Mouse (Mus musculus) C2C12 (cell line): ENCODE data around the gene Parg. TPM values are rescaled to one million over a fixed set of nuclear protein-coding genes. Genes with fewer than 3 reads are reported as not detected.

ENCODE experiments used
- H3K27me3 ChIP-seq: one replicate; pipeline ENCODE4 v1.6.1; 2011; ENCODE audit not compliant: control insufficient read depth, insufficient read depth, insufficient read length
- H3K36me3 ChIP-seq: one replicate; pipeline ENCODE4 v1.6.1; 2011; ENCODE audit not compliant: control insufficient read depth, insufficient read depth
- H3K4me3 ChIP-seq: one replicate; pipeline ENCODE4 v1.5.1; 2011; ENCODE audit warnings: mild to moderate bottlenecking, control low read depth; ENCODE audit not compliant: poor library complexity, insufficient read depth, severe bottlenecking
- H3K79me2 ChIP-seq: one replicate; pipeline ENCODE4 v1.6.1; 2011; ENCODE audit not compliant: control insufficient read depth, insufficient read depth
- H3K79me3 ChIP-seq: one replicate; pipeline ENCODE4 v1.6.1; 2011; ENCODE audit warnings: low read depth, control low read depth
- H3ac ChIP-seq: one replicate; pipeline ENCODE3; 2011; ENCODE audit warnings: low read depth; ENCODE audit not compliant: control insufficient read depth, insufficient read length
- CEBPB ChIP-seq: IDR thresholded peaks from one replicate; pipeline ENCODE4 v1.6.1; 2011; ENCODE audit warnings: low read depth, mild to moderate bottlenecking, control low read depth, moderate library complexity
- CTCF ChIP-seq: IDR thresholded peaks from one replicate; pipeline ENCODE4 v1.5.1; 2011; ENCODE audit not compliant: control insufficient read depth, insufficient read depth, insufficient read length
- FOSL1 ChIP-seq: IDR thresholded peaks from one replicate; pipeline ENCODE4 v1.8.0; 2011; ENCODE audit warnings: mild to moderate bottlenecking, low read length; ENCODE audit not compliant: poor library complexity, insufficient read depth, severe bottlenecking
- MAX ChIP-seq: IDR thresholded peaks from one replicate; pipeline ENCODE4 v1.6.1; 2011; ENCODE audit warnings: mild to moderate bottlenecking, control low read depth
- MYOD1 ChIP-seq: IDR thresholded peaks from one replicate; pipeline ENCODE4 v1.6.1; 2011; ENCODE audit warnings: low read depth; ENCODE audit not compliant: control insufficient read depth, insufficient read length
- MYOG ChIP-seq: IDR thresholded peaks from one replicate; pipeline ENCODE4 v1.6.1; 2011; ENCODE audit not compliant: control insufficient read depth, insufficient read length; ENCODE audit errors: extremely low read depth
- USF1 ChIP-seq: IDR thresholded peaks from one replicate; pipeline ENCODE4 v1.6.1; 2011; ENCODE audit warnings: low read depth, mild to moderate bottlenecking, control low read depth, moderate library complexity
- polyA plus RNA-seq: library from polyadenylated mRNA; unstranded; fragments of >200 nt; fragmentation: generic; extraction: Trizol; gene quantifications from one replicate; pipeline ENCODE4 v1.2.1, GENCODE M21; 2012; ENCODE audit warnings: missing spikeins

Gene Parg
- polyA plus RNA-seq, 1 experiment, result 8.3 TPM

- Histone ChIP-seq H3K79me3 (no peaks in the 10 kb centered on the region), H3K4me3 (no peak overlapping the region), H3K36me3 (no peaks in the 10 kb centered on the region), H3K79me2 (no peaks in the 10 kb centered on the region), H3K27me3 (peaks cover 5% of the 10 kb centered on the region), H3ac (no peak overlapping the region)
- TF ChIP-seq MAX (no peak), MYOD1 (no peak), CEBPB (no peak), FOSL1 (no peak), USF1 (no peak), MYOG (no peak), CTCF (no peak)
Observed at GRCm38 (mm10) chr14:32332515-32333445, 131.0 kb downstream of the Parg start.

- H3K4me3 ChIP-seq, result no peak overlapping the region
- H3K79me2 ChIP-seq, result no peaks in the 10 kb centered on the region
- no peaks in the 10 kb centered on the region for H3K36me3 ChIP-seq
- TF ChIP-seq CTCF (no peak), MAX (no peak), MYOD1 (no peak), CEBPB (no peak)
- no peak overlapping the region for H3ac ChIP-seq
- H3K79me3 ChIP-seq, result no peaks in the 10 kb centered on the region
- no peaks in the 10 kb centered on the region for H3K27me3 ChIP-seq
Observed at GRCm38 (mm10) chr14:32336021-32336420, 134.3 kb downstream of the Parg start.

- Histone ChIP-seq H3K27me3 (no peaks in the 10 kb centered on the region), H3K79me2 (no peaks in the 10 kb centered on the region), H3K36me3 (no peaks in the 10 kb centered on the region), H3ac (no peak overlapping the region), H3K4me3 (no peak overlapping the region), H3K79me3 (no peaks in the 10 kb centered on the region)
- no peak for TF ChIP-seq MAX
- no peak for TF ChIP-seq CTCF
- no peak for TF ChIP-seq USF1
- no peak for TF ChIP-seq CEBPB
- TF ChIP-seq MYOD1, result no peak
- no peak for TF ChIP-seq MYOG
- TF ChIP-seq FOSL1, result no peak
Observed at GRCm38 (mm10) chr14:32336547-32336946, 134.8 kb downstream of the Parg start.

GRCm38 (mm10) chr14:32341823-32342222 is 140.1 kb downstream of the Parg start:
- Histone ChIP-seq H3K27me3 (no peaks in the 10 kb centered on the region), H3K4me3 (no peak overlapping the region), H3K79me2 (no peaks in the 10 kb centered on the region), H3ac (no peak overlapping the region), H3K36me3 (no peaks in the 10 kb centered on the region), H3K79me3 (no peaks in the 10 kb centered on the region)
- no peak for TF ChIP-seq USF1
- no peak for TF ChIP-seq MYOD1
- no peak for TF ChIP-seq FOSL1
- no peak for TF ChIP-seq CTCF
- no peak for TF ChIP-seq CEBPB
- no peak for TF ChIP-seq MAX
- TF ChIP-seq MYOG, result no peak

- no peak overlapping the region for H3K4me3 ChIP-seq
- no peaks in the 10 kb centered on the region for H3K27me3 ChIP-seq
- no peaks in the 10 kb centered on the region for H3K79me2 ChIP-seq
- H3K36me3 ChIP-seq, result no peaks in the 10 kb centered on the region
- H3ac ChIP-seq, result no peak overlapping the region
- TF ChIP-seq MYOG (no peak), FOSL1 (no peak), USF1 (no peak), MYOD1 (no peak), MAX (no peak), CEBPB (no peak), CTCF (no peak)
- no peaks in the 10 kb centered on the region for H3K79me3 ChIP-seq
Observed at GRCm38 (mm10) chr14:32344176-32344575, 142.4 kb downstream of the Parg start.

DNA sequence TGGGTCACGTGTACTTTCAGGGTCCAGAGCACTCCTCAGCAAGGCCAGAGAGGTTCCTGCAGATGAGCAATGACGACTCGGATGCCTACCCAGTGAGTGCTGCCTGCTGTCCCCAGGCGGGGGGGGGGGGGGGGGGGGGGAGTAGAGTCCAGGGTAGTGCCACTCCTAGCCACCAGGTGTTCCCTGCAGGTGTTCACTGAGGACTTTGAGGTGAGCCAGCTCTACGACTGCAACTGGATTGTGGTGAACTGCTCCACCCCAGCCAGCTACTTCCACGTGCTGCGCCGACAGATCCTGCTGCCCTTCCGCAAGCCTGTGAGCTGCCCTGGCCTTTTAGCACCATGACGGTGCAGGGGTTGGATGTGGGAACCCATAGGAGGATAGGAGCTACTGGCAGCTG is 142.9 kb downstream of the Parg start:
- no peaks in the 10 kb centered on the region for H3K27me3 ChIP-seq
- no peaks in the 10 kb centered on the region for H3K79me2 ChIP-seq
- no peaks in the 10 kb centered on the region for H3K36me3 ChIP-seq
- TF ChIP-seq CEBPB (no peak), USF1 (no peak), MAX (no peak), FOSL1 (no peak), MYOD1 (no peak), CTCF (no peak), MYOG (no peak)
- H3ac ChIP-seq, result no peak overlapping the region
- no peak overlapping the region for H3K4me3 ChIP-seq
- H3K79me3 ChIP-seq, result no peaks in the 10 kb centered on the region
